Mouse (Mus musculus) myocyte (in vitro differentiated cells): Measurements from ENCODE around the gene Pard3.

Experiments used
- MAX ChIP-seq: IDR thresholded peaks from one replicate; pipeline ENCODE4 v1.6.1; 2011; ENCODE audit warnings: low read depth, mild to moderate bottlenecking, control low read depth
- MYOD1 ChIP-seq, 3 experiments: IDR thresholded peaks; one replicate each; pipeline ENCODE4 v1.6.1; 2011; ENCODE audit warnings: control low read depth in 2 of 3, low read depth in 2 of 3, mild to moderate bottlenecking in 2 of 3, moderate library complexity in 1 of 3; ENCODE audit not compliant: insufficient read length in 2 of 3, control insufficient read depth in 1 of 3
- POLR2A ChIP-seq: IDR thresholded peaks from one replicate; pipeline ENCODE4 v1.6.1; 2011; ENCODE audit warnings: low read depth, mild to moderate bottlenecking, control low read depth, moderate library complexity; ENCODE audit not compliant: insufficient read length
- SRF ChIP-seq: IDR thresholded peaks from one replicate; pipeline ENCODE4 v1.6.1; 2011; ENCODE audit warnings: low read depth; ENCODE audit not compliant: control insufficient read depth, insufficient read length
- TCF12 ChIP-seq: IDR thresholded peaks from one replicate; pipeline ENCODE4 v1.6.1; 2011; ENCODE audit warnings: mild to moderate bottlenecking, control low read depth; ENCODE audit not compliant: poor library complexity, insufficient read depth, severe bottlenecking
- USF1 ChIP-seq: IDR thresholded peaks from one replicate; pipeline ENCODE4 v1.6.1; 2011; ENCODE audit warnings: low read depth, mild to moderate bottlenecking, control low read depth, moderate library complexity

GRCm38 (mm10) chr8:127157087-127157486 lies 93.4 kb downstream of the Pard3 start:
- TF ChIP-seq SRF (no peak), MAX (no peak), TCF12 (no peak), MYOD1 (IDR thresholded peaks at IDR 0.05; ENCODE audit: control insufficient read depth in 1 of 3, insufficient read length in 2 of 3, low read depth in 2 of 3) (no peak), POLR2A (no peak), USF1 (no peak)
